Mouse (Mus musculus): Measurements from ENCODE around the gene Acot2. TPM values are rescaled to one million over a fixed set of nuclear protein-coding genes. Genes with fewer than 3 reads are reported as not detected.
"Not testable (repeated sequence)": the region's sequence is repeated elsewhere in the genome, so short reads cannot be mapped to it uniquely, and the experiment has no call there.

The Acot2 gene
- polyA plus RNA-seq, 1 experiment from 2014 or later, result 14.7 TPM

GRCm38 (mm10) chr12:84013701-84014100, 26.0 kb downstream of the Acot2 start:
- ATAC-seq (ENCODE audit: low read depth), result no peak

DNA sequence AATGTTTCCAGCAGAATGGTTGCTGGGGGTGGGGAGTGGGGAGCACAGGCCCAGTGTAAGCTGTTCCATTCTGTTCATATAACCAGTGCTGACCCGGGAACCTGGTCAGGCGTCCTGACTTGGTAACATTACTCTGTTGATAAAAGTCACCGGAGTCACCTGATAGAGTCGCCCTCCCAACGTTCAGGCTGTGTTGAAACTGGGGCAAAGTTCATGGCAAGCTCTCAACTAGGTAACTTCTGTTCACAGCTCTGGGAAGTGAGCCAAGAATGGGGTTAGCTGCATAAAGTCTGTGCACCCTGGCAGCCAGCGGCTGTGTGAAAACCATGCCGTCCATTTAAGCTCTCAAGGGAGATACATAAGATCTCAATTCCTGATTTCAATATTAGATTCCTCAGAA, 32.9 kb downstream of the Acot2 start:
- WGBS (ENCODE audit: insufficient replicate concordance), result 53% methylated on average over 7 of the region's 7 CpGs
- not testable (repeated sequence) for H3K4me3 ChIP-seq (replicated peaks); H3K4me1 ChIP-seq (replicated peaks); H3K27me3 ChIP-seq; H3K9ac ChIP-seq; H3K9me3 ChIP-seq (replicated peaks); H3K36me3 ChIP-seq; DNase-seq; H3K4me2 ChIP-seq; H3K27ac ChIP-seq
- ATAC-seq (ENCODE audit: low read depth), result peak; percentile 79

More at GRCm38 (mm10) chr12:84013701-84014100, 26.0 kb downstream of the Acot2 start:
- no peak overlapping the region for H3K9ac ChIP-seq
- WGBS (ENCODE audit: insufficient replicate concordance), result 76% methylated on average over 7 of the region's 7 CpGs
- DNase-seq, result no peak
- H3K4me2 ChIP-seq, result no peak overlapping the region
- no peak overlapping the region for H3K27ac ChIP-seq
- no peak overlapping the region for H3K4me3 ChIP-seq (replicated peaks)
- peaks cover 30% of the 10 kb centered on the region for H3K27me3 ChIP-seq
- H3K4me1 ChIP-seq (replicated peaks), result 0 out of 2 replicates have a peak, but pooled peaks cover 4% of the 10 kb centered on the region
- no peaks in the 10 kb centered on the region; the same call in 1 of the 2 replicates for H3K36me3 ChIP-seq
- H3K9me3 ChIP-seq (replicated peaks), result no peaks in the 10 kb centered on the region

DNA sequence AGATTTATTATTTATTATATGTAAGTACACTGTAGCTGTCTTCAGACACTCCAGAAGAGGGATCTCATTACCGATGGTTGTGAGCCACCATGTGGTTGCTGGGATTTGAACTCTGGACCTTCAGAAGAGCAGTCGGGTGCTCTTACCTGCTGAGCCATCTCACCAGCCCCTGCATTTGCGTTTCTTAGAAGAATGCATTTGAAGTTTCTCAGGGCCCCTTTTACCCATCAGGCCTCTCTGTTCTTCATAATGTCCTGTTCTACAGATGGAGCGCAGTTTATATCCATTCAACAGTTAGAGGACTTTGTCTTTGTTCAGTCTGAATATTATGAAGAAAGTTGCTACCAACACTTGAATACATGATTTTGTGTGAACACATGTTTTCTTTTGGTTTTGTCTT, 34.6 kb downstream of the Acot2 start:
- H3K4me2 ChIP-seq; H3K9me3 ChIP-seq (replicated peaks); ATAC-seq (ENCODE audit: low read depth); H3K27ac ChIP-seq; H3K27me3 ChIP-seq; H3K36me3 ChIP-seq; H3K9ac ChIP-seq; DNase-seq; H3K4me3 ChIP-seq (replicated peaks); H3K4me1 ChIP-seq (replicated peaks): not testable (repeated sequence)
- 72% methylated on average over 4 of the region's 4 CpGs for WGBS (ENCODE audit: insufficient replicate concordance)

DNA sequence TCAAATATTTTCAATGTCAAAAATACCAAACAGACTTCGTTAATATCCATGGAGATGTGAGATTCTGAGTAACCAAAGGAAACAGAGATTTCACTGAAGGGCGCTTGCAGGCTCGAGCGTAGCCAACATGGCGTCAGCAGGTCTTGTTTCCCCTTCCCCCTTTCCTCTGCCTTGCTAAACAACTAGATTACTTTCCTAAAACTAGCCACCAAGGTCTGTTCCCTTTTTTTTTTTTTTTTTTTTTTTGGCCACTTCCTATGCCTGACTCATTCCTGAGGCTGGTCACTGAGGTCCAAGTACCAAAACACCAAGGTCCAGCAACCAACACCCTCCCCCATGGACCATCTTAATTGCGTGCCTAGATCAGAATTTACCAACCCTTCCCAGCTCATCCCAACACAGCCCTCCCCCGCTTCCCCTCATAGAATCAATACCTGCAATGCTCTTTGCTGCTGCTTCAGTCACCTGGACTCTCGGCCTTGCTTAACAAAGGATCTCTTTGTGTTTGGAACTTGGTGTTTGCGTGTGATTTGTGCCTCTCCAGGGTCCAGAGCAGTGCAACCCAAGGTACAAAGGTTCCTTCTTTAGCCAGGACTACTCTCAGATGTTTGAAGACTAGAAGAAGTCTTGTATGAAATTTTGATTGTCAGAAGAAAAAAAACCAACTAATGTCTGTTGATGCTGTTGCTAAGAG, 35.5 kb downstream of the Acot2 start:
- H3K9me3 ChIP-seq (replicated peaks), result no peaks in the 10 kb centered on the region
- peak overlapping the region; percentile 36; the same call in 1 of the 2 replicates for H3K27ac ChIP-seq
- WGBS (ENCODE audit: insufficient replicate concordance), result 63% methylated on average over 9 of the region's 9 CpGs
- H3K9ac ChIP-seq, result no peak overlapping the region
- no peak for ATAC-seq (ENCODE audit: low read depth)
- H3K4me3 ChIP-seq (replicated peaks), result no peak overlapping the region
- H3K4me2 ChIP-seq, result no peak overlapping the region
- no peaks in the 10 kb centered on the region for H3K27me3 ChIP-seq
- no peaks in the 10 kb centered on the region; the same call in 1 of the 2 replicates for H3K36me3 ChIP-seq
- no peak for DNase-seq
- H3K4me1 ChIP-seq (replicated peaks), result no peaks in the 10 kb centered on the region

- no peaks in the 10 kb centered on the region for H3K36me3 ChIP-seq
- no peaks in the 10 kb centered on the region for H3K4me1 ChIP-seq (replicated peaks)
- no peaks in the 10 kb centered on the region for H3K27me3 ChIP-seq
- no peak for DNase-seq
- H3K4me3 ChIP-seq (replicated peaks), result no peak overlapping the region
- H3K4me2 ChIP-seq, result no peak overlapping the region
- no peak overlapping the region for H3K9ac ChIP-seq
- no peak overlapping the region for H3K27ac ChIP-seq
- 80% methylated on average over 7 of the region's 7 CpGs for WGBS (ENCODE audit: insufficient replicate concordance)
- ATAC-seq (ENCODE audit: low read depth), result no peak
- no peaks in the 10 kb centered on the region for H3K9me3 ChIP-seq (replicated peaks)
Observed at GRCm38 (mm10) chr12:84025888-84026287, 38.2 kb downstream of the Acot2 start.

DNA sequence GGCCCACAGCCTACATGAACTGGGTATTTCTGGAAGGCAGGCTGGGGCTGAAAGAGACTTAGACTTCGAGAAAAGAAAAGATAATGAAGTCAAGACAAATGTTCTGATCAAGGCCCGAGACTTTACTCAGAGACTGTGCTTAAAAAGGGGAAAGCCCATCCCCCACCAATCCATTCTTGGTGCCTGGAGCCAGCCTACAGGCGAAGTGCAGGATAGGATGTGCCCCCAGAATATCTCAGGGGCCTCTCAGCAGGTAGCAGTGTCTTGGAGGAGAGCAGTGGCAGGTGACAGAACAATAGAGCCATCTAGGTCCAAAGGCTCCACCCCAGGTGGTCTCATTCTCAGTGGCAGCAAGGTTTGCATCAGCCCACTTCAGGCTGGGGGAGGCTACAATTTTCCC, 40.7 kb downstream of the Acot2 start:
- H3K9ac ChIP-seq; H3K36me3 ChIP-seq; DNase-seq; H3K4me2 ChIP-seq; H3K27ac ChIP-seq; H3K9me3 ChIP-seq (replicated peaks); ATAC-seq (ENCODE audit: low read depth); H3K4me3 ChIP-seq (replicated peaks); H3K4me1 ChIP-seq (replicated peaks); H3K27me3 ChIP-seq: not testable (repeated sequence)
- 49% methylated on average over 3 of the region's 3 CpGs for WGBS (ENCODE audit: insufficient replicate concordance)

DNA sequence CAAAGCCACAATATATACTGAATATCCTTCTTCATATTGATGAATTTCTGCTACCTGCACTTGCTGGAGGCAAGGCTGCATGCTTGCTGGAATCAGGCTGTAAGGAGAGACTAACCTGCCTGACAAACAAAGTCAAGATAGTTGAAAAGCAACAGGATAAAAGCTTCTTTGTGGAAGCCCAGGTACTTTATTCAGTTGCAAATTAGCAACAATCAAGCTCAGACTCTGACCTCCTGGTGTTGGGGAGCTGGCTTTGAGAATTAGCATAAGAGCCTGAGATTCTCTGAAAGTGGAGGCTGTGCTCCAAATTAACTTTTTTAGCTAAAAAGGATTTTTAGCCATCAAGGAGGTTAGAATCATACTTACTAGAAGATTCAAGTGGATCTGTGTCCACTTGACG, 41.4 kb downstream of the Acot2 start:
- WGBS (ENCODE audit: insufficient replicate concordance), result 69% methylated on average over 1 of the region's 1 CpGs
- H3K4me3 ChIP-seq (replicated peaks); H3K4me2 ChIP-seq; ATAC-seq (ENCODE audit: low read depth); H3K9me3 ChIP-seq (replicated peaks); H3K9ac ChIP-seq; H3K36me3 ChIP-seq; H3K27ac ChIP-seq; H3K27me3 ChIP-seq; DNase-seq: not testable (repeated sequence)
- H3K4me1 ChIP-seq (replicated peaks), result peaks cover 14% of the 10 kb centered on the region

GRCm38 (mm10) chr12:84030659-84031332, 43.1 kb downstream of the Acot2 start:
- no peaks in the 10 kb centered on the region for H3K27me3 ChIP-seq
- WGBS (ENCODE audit: insufficient replicate concordance), result 45% methylated on average over 4 of the region's 4 CpGs
- H3K9ac ChIP-seq, result no peak overlapping the region
- no peaks in the 10 kb centered on the region for H3K9me3 ChIP-seq (replicated peaks)
- ATAC-seq (ENCODE audit: low read depth), result peak; percentile 45; the same call in 1 of the 2 replicates
- H3K4me3 ChIP-seq (replicated peaks), result no peak overlapping the region
- H3K36me3 ChIP-seq, result no peaks in the 10 kb centered on the region
- no peak overlapping the region for H3K27ac ChIP-seq
- peak; percentile 32 for DNase-seq
- H3K4me1 ChIP-seq (replicated peaks), result peaks cover 20% of the 10 kb centered on the region
- no peak overlapping the region for H3K4me2 ChIP-seq

- no peaks in the 10 kb centered on the region for H3K36me3 ChIP-seq
- no peak overlapping the region for H3K27ac ChIP-seq
- peaks cover 6% of the 10 kb centered on the region for H3K27me3 ChIP-seq
- no peak overlapping the region for H3K4me3 ChIP-seq (replicated peaks)
- no peak overlapping the region for H3K9ac ChIP-seq
- no peak for DNase-seq
- peaks cover 20% of the 10 kb centered on the region for H3K4me1 ChIP-seq (replicated peaks)
- no peaks in the 10 kb centered on the region for H3K9me3 ChIP-seq (replicated peaks)
- ATAC-seq (ENCODE audit: low read depth), result no peak
- no peak overlapping the region for H3K4me2 ChIP-seq
- WGBS (ENCODE audit: insufficient replicate concordance), result 62% methylated on average over 4 of the region's 4 CpGs
Observed at GRCm38 (mm10) chr12:84032854-84033253, 45.2 kb downstream of the Acot2 start.

DNA sequence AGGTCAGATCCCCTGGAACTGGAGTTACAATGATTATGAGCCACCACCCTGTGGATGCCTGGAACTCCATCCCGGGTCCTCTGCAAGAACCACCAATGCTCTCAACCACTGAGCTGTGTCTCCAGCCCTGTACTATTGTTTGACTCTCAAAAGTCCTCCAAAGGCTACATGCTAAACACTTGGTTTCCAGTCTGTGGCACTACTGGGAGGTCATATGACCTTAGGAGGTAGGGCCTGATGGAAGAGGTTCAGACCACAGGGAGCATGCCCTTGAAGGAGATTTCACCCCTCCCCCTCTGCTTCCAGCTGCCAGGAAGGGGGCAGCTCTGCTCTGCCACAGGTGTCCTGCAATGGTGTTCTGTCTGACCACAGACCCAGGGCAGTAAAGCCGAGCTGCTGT, 45.6 kb downstream of the Acot2 start:
- not testable (repeated sequence) for H3K9ac ChIP-seq; H3K36me3 ChIP-seq; H3K27me3 ChIP-seq; H3K4me2 ChIP-seq; H3K27ac ChIP-seq; DNase-seq; H3K9me3 ChIP-seq (replicated peaks); H3K4me3 ChIP-seq (replicated peaks)
- peaks cover 20% of the 10 kb centered on the region for H3K4me1 ChIP-seq (replicated peaks)
- peak; percentile 31; the same call in 1 of the 2 replicates for ATAC-seq (ENCODE audit: low read depth)
- 38% methylated on average over 2 of the region's 2 CpGs for whole genome bisulfite sequencing (ENCODE audit: insufficient replicate concordance)

GRCm38 (mm10) chr12:84034108-84034507, 46.4 kb downstream of the Acot2 start:
- Histone ChIP-seq H3K4me3 (replicated peaks) (no peak overlapping the region), H3K27me3 (peaks cover 15% of the 10 kb centered on the region), H3K36me3 (no peaks in the 10 kb centered on the region), H3K9me3 (replicated peaks) (no peaks in the 10 kb centered on the region), H3K9ac (no peak overlapping the region), H3K4me1 (replicated peaks) (peaks cover 20% of the 10 kb centered on the region), H3K4me2 (no peak overlapping the region), H3K27ac (no peak overlapping the region)
- 20% methylated on average over 4 of the region's 4 CpGs for WGBS (ENCODE audit: insufficient replicate concordance)
- ATAC-seq (ENCODE audit: low read depth) (no peak), DNase-seq (no peak)

Data from liver, embryonic 13.5 days (tissue).